Mouse (Mus musculus): ENCODE measurements around the gene Ntrk2. TPM values are rescaled to one million over a fixed set of nuclear protein-coding genes. Genes with fewer than 3 reads are reported as not detected.
A peak's percentile ranks its signal among the peaks of the same experiment; 100 is the strongest.
"Not testable (repeated sequence)": the region's sequence is repeated elsewhere in the genome, so short reads cannot be mapped to it uniquely, and the experiment has no call there.

Ntrk2 gene
- total RNA-seq, 2 experiments from 2014 or later: 2.9 to 4.0 TPM

GRCm38 (mm10) chr13:59107791-59108190 is 301.4 kb downstream of the Ntrk2 start:
- not testable (repeated sequence) for DNase-seq (ENCODE audit: low spot score)

DNA sequence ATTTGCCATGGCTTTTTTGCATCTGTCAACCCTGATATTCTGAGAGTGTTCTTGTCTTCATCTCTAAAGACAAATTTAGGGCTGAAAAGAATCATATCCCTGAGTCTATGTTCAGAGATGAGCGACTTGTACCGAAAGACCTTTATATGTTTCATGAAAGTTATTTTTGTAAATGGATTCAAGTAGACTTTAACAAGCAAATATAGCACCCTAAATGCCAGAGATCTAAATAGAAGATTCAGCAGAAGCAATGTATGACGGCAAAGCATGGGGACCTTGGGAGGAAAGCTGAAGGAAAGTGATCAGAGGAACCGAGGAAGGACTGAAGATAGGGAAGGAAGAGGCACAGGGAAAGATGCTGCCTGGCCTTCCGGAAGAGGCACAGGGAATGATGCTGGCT is 303.7 kb downstream of the Ntrk2 start:
- no peak for DNase-seq (ENCODE audit: low spot score)

- no peak for DNase-seq (ENCODE audit: low spot score)
These were observed 308.3 kb downstream of the Ntrk2 start for GRCm38 (mm10) chr13:59114684-59115083.

DNA sequence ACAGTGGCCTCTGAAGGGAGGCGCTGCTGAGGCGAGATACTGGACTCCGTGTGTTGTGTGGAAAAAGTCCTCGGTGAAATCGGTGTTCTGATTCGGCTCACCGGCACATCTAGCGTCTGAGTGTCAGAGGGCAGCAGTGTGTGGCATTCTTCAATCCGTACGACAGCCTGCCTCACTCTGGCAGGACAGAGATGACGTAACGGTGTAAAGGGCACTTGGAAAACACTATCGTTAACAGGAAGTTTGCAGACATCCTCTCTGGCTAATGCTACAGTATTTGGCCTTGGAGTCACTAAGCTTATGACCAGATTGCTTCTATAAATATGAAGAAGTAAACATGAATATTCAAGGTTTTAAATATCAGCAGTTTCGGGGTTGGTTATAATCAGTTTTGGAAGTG is 309.2 kb downstream of the Ntrk2 start:
- no peak for DNase-seq (ENCODE audit: low spot score)

GRCm38 (mm10) chr13:59117233-59117632 is 310.9 kb downstream of the Ntrk2 start:
- DNase-seq (ENCODE audit: low spot score): no peak

DNA sequence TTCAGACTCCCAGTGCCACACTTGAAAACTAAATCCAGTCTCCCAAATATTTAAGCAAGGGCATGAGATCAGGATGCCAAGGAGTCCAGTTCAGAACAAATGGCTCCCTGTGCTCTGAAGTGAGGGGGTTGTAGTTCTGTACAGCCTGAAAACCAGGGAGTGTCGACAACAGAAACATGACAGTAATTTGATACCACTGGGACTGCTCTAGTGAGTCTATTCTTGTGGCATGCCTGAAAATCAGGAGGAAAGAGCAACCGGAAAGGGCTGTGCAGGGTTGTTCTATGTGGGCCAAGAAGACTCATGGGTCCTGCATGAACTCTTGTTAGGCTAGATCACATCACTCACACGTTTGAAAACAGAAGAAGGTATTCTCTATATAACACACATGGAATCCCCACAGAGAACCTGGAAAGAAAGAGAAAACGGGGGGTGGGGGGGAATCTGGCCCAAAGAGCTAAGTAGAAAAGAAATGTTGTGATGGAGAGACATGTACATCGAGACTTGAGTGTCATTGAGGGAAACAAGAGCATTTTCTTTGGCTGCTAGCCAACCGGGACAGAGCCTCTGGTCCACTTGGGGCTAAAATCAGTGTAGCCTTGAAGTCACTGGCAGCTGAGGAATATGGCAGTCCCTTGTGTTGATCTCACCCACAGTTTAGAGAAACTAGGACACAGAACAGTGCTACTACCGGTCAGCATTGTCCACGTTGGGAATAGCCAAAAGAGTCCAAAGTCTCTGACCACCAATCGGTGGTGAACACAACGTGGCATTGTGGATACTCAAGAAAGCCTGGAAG is 313.4 kb downstream of the Ntrk2 start:
- DNase-seq (ENCODE audit: low spot score): no peak

DNA sequence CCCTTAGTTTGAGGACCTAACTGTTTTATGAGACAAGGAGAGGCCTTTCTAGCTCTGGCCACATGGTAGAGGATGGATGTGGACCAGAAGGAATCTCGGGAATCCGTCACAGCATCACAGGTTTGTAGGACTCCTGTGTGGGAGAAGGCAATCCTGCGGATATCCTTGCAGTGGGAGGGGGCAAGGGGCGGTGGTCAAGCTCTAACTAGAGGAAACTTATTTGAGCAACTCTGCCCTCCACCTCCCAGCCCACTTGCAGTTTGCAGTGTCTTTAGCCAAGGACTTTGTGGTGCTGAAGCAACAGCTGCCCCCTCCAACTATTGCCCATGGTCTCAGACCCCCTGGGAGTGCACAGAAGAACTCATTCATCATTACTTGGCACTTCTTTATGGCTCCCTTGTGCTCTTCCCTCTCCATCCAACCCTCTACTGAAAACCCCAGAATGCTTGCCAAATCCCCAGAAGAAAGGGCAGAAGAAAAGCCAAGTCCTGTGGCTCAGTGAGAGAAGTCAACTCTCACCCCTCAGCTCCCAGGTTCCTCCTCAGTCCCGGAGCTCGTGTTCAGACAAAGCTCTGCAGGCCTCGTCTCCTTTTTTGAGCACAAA is 336.9 kb downstream of the Ntrk2 start:
- DNase-seq (ENCODE audit: low spot score): no peak

GRCm38 (mm10) chr13:59144321-59144856 is 338.0 kb downstream of the Ntrk2 start:
- DNase-seq (ENCODE audit: low spot score): no peak

DNA sequence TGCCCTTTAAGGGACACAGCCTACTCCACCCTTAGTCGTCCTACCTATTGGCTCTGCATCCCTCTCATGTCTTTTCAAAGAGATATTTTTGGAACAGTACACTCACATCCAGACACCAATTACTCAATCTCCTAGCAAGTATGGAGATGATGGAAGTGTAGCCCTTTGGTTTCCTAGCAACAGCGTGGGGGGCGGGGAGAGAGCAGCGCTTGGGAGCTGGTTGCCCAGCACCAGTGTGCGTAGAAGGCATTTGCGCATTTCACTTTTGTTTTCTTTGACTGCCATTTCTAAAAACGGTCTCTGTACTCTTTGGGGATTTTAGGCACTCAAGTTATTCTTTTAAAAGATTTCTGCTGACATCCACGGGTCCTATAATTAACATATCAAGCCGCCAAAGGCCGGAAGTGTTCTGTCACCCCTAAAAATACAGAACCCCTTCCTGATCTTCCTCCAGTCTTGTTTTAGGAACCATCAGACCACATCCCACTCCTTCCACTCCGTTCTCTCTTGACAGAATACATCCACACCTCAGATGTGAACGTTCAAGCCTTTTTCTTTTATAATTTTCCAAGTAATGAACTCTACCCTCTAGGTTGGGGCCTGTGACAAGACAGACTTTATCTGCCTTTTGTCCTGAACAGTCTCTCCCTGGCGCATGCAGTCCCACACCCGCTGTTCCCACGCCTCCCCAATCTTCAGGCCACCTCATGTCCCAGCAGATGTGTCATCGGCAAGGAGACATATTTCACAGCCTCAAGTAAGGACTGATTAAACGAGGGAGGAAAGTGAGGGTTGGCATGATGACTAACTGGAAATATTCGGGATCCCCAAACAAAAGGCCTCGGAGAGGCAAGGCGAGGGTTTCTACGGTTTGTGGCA is 339.5 kb downstream of the Ntrk2 start:
- DNase-seq (ENCODE audit: low spot score): peak; percentile 16

- DNase-seq (ENCODE audit: low spot score): no peak
These were observed 340.2 kb downstream of the Ntrk2 start for GRCm38 (mm10) chr13:59146616-59147015.

- no peak for DNase-seq (ENCODE audit: low spot score)
These were observed 341.6 kb downstream of the Ntrk2 start for GRCm38 (mm10) chr13:59147976-59148375.

DNA sequence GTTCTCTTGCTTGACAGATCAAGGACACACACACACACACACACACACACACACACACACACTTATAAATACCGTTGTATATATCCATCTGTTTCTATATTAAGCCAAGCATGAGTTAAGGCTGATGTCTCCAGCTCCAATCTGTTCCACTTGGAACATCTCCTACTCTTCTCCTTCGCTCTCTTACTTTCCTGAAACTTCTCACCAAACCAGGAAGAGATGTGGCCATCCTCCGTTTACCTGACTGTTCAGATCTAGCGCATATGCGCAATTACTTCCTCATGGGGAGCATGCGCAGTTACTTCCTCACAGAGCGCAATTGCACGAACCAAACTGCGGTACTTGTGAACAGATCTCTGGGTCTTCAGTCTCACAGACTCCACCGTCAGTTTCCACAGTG is 342.4 kb downstream of the Ntrk2 start:
- no peak for DNase-seq (ENCODE audit: low spot score)

GRCm38 (mm10) chr13:59164015-59164414 is 357.6 kb downstream of the Ntrk2 start:
- no peak for DNase-seq (ENCODE audit: low spot score)

DNA sequence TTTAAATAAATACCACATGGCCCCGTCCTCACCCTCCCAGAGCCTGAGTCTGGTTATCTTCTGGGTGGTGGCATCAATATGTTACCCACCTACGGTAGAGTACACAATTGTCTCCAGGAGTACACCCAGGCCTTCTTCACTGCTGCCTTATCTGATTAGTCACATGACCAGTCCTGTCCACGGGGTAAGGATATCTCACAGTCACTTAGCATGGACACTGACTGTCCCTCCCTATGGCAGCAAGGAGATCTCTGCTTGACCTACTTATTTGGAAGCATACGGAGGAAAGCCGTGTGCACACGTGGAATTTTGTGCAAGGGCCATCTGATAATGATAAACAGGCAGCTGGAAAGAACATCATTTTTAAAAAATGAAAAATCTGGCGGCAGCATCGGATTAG is 367.5 kb downstream of the Ntrk2 start:
- no peak for DNase-seq (ENCODE audit: low spot score)

- no peak for DNase-seq (ENCODE audit: low spot score)
These were observed 369.7 kb downstream of the Ntrk2 start for GRCm38 (mm10) chr13:59176021-59176420.

- no peak for DNase-seq (ENCODE audit: low spot score)
These were observed 370.1 kb downstream of the Ntrk2 start for GRCm38 (mm10) chr13:59176485-59176884.

DNA sequence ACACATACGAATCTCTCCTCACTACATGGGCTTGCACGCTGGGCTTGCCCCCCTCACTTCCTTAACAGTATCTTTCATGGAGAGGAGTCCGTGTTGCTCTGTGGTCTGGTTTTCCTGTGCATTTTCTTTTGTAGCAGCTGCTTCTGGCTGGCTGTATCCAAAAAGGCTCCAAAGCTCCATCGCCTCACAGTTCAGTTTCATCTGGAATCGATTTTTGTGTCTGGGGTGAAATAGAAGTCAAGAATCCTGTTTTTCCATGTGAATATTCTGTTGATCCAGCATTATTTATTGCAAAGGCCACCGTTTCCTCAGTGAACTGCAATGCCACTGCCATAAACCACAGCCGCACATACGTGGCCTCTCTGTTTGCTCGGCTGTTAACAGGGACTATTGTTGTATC is 370.6 kb downstream of the Ntrk2 start:
- DNase-seq (ENCODE audit: low spot score): no peak

- DNase-seq (ENCODE audit: low spot score): no peak
These were observed 373.6 kb downstream of the Ntrk2 start for GRCm38 (mm10) chr13:59179986-59180385.

- no peak for DNase-seq (ENCODE audit: low spot score)
These were observed 374.4 kb downstream of the Ntrk2 start for GRCm38 (mm10) chr13:59180781-59181180.

DNA sequence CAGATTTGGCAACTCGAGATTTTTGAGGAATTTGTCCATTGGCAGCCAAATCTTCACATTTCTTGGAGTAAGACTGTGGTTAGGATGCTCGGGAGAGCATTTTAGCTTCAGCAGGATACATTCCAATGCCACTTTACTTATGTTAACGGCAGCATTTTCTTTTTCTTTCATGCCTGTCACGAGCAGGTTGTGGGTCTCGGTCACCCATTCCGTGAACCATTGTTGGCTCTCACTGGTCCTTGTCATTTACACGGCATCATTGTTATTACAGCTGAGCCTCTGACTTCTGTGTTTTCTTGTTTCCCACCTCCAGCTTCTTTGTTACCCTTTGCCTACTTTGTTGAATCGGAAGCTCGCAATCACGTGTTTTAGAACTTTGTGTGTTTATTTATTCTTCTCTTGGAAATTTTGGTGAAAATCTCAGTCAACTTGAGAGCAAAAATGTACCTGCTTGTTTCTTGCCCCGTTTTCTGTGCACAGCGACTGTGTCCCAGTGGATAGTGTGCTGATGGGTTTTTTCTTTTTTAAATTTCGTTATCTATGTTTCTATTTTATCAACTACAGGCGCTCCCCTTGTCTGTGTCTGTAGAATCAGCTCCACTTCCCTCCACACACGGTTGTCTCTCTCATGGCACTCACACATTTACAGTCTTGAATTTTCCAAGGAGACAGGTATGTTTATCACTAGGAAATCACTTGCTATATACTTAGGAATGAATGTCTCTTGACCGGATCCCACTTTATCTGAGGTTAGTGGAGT is 375.0 kb downstream of the Ntrk2 start:
- no peak for DNase-seq (ENCODE audit: low spot score)

- DNase-seq (ENCODE audit: low spot score): no peak
These were observed 376.3 kb downstream of the Ntrk2 start for GRCm38 (mm10) chr13:59182630-59183029.

All from gastrocnemius, adult 18-20 months (tissue).